Mouse (Mus musculus) subcutaneous adipose tissue, adult 2 months (tissue): ENCODE data around the gene Cct2. TPM values are rescaled to one million over a fixed set of nuclear protein-coding genes. Genes with fewer than 3 reads are reported as not detected.

Experiments
- polyA plus RNA-seq: library from polyadenylated mRNA; depleted of rRNA; stranded (reverse); fragments of >200 nt; gene quantifications from 2 replicates; pipeline ENCODE4 v1.2.3, GENCODE M21; 2012; ENCODE audit warnings: low replicate concordance; rRNA removed

Gene Cct2
- polyA plus RNA-seq, result 86.4 and 129 TPM in 2 replicates

GRCm38 (mm10) chr10:117063254-117064021 lies at the start of gene Cct2:
Gene Cct2, minus strand, starts transcription at chr10:117063814.

GRCm38 (mm10) chr10:117045175-117046056 lies 18.2 kb downstream of the Cct2 start, which contains the start of gene Lrrc10:
Gene Lrrc10, plus strand, starts transcription at chr10:117045341.

Other genes with a start within 250 kb of the Cct2 start
- gene Myrfl, start 166.9 kb downstream of the Cct2 start, polyA plus RNA-seq, result 0.09 TPM in 2 replicates
- gene Rab3ip, start 113.0 kb downstream of the Cct2 start, polyA plus RNA-seq, result 43.9 and 123 TPM in 2 replicates
- not detected in 2 replicates for gene Gm10271, start 91.2 kb downstream of the Cct2 start, polyA plus RNA-seq
- gene Best3, start 77.5 kb downstream of the Cct2 start, polyA plus RNA-seq, result 0.04 TPM in 1 of 2 replicates, not detected in the other
- gene Lrrc10, start 18.5 kb downstream of the Cct2 start, polyA plus RNA-seq, result not detected in 2 replicates
- gene Frs2, start 84.7 kb upstream of the Cct2 start, polyA plus RNA-seq, result 12.8 and 27.1 TPM in 2 replicates
- gene Yeats4, start 160.7 kb upstream of the Cct2 start, polyA plus RNA-seq, result 15.0 and 26.0 TPM in 2 replicates
- gene 9530003J23Rik, start 174.9 kb upstream of the Cct2 start, polyA plus RNA-seq, result 0.24 TPM in 1 of 2 replicates, not detected in the other
- 594 and 634 TPM in 2 replicates for gene Lyz2, start 218.5 kb upstream of the Cct2 start, polyA plus RNA-seq
- gene Lyz1, start 229.1 kb upstream of the Cct2 start, polyA plus RNA-seq, result 27.0 and 34.5 TPM in 2 replicates